Mouse (Mus musculus) liver, embryonic 14.5 days (tissue): ENCODE results near the gene Frmd8. TPM values are rescaled to one million over a fixed set of nuclear protein-coding genes. Genes with fewer than 3 reads are reported as not detected.

ENCODE experiments used
- ATAC-seq: fragments of 200-750 bp; cut with Nextera tagmentation; 2 replicates; pipeline ENCODE4 v1.8.0; 2017; ENCODE audit warnings: moderate number of reproducible peaks, mild to moderate bottlenecking, moderate library complexity; ENCODE audit not compliant: insufficient read depth
- DNase-seq, 3 experiments: peaks; one replicate each; pipeline ENCODE4 v3.0.0-alpha.2; 2012 to 2013; ENCODE audit warnings: low read depth in 3 of 3, low spot score in 3 of 3
- H3K27ac ChIP-seq: fragments of 300-500 bp; sonication (generic); 2 replicates; pipeline ENCODE4 v1.5.1; 2014; ENCODE audit warnings: moderate library complexity, mild to moderate bottlenecking, control low read depth, inconsistent platforms
- H3K27me3 ChIP-seq: fragments of 300-500 bp; sonication (generic); 2 replicates; pipeline ENCODE4 v1.6.1; 2014; ENCODE audit warnings: mild to moderate bottlenecking, low read length, moderate library complexity; ENCODE audit not compliant: control insufficient read depth, insufficient read depth
- H3K36me3 ChIP-seq: fragments of 300-500 bp; sonication (generic); replicated peaks from 2 replicates; pipeline ENCODE4 v1.6.1; 2014; ENCODE audit warnings: low read depth; ENCODE audit not compliant: control insufficient read depth, insufficient read depth
- H3K4me1 ChIP-seq, 2 experiments: fragments of 200-500 bp in 1 of 2; fragments of 300-500 bp in 1 of 2; sonication (generic) in 1 of 2; replicated peaks; 2 replicates each; pipeline ENCODE4 v1.6.1; 2012 to 2014; ENCODE audit warnings: antibody characterized with exemption in 1 of 2, inconsistent platforms in 1 of 2, low read length in 1 of 2; ENCODE audit not compliant: control insufficient read depth in 2 of 2, insufficient read depth in 2 of 2
- H3K4me2 ChIP-seq: fragments of 300-500 bp; sonication (generic); 2 replicates; pipeline ENCODE4 v1.6.1; 2014; ENCODE audit warnings: low read depth, mild to moderate bottlenecking, control low read depth, moderate library complexity
- H3K4me3 ChIP-seq, 2 experiments: fragments of 200-500 bp in 1 of 2; fragments of 300-500 bp in 1 of 2; sonication (generic) in 1 of 2; 2 replicates each; pipeline ENCODE4 v1.5.1; 2012 to 2014; ENCODE audit warnings: low read depth in 2 of 2, low read length in 2 of 2, mild to moderate bottlenecking in 2 of 2, control low read depth in 1 of 2, inconsistent platforms in 1 of 2, moderate library complexity in 1 of 2; ENCODE audit not compliant: insufficient read depth in 1 of 2
- H3K9ac ChIP-seq: fragments of 300-500 bp; sonication (generic); replicated peaks from 2 replicates; pipeline ENCODE4 v1.6.1; 2014; ENCODE audit warnings: mild to moderate bottlenecking, control low read depth, moderate library complexity
- H3K9me3 ChIP-seq: fragments of 300-500 bp; sonication (generic); 2 replicates; pipeline ENCODE4 v1.6.1; 2016; ENCODE audit warnings: low read length, mixed read lengths; ENCODE audit not compliant: control insufficient read depth
- CTCF ChIP-seq: IDR thresholded peaks from 2 replicates; pipeline ENCODE4 v1.5.1; 2016; ENCODE audit warnings: antibody characterized with exemption, low read depth, control low read depth
- EP300 ChIP-seq: IDR thresholded peaks from 2 replicates; pipeline ENCODE4 v1.6.1; 2016; ENCODE audit warnings: antibody characterized with exemption, low read depth
- WGBS: fragments of 180-500 bp; shearing (Covaris S2); extraction: QIAGEN DNeasy Blood & Tissue Kit; methylation state at CpG from one replicate; pipeline ENCODE4 v1.1.7; 2014; ENCODE audit not compliant: insufficient replicate concordance; 5-methylcytosine and 5-hydroxymethylcytosine counted together
- polyA plus RNA-seq, 2 experiments: library from polyadenylated mRNA; depleted of rRNA in 1 of 2; stranded (reverse) in 1 of 2; unstranded in 1 of 2; fragments of >200 nt; fragmentation: Nextera tagmentation in 1 of 2; extraction: Ambion mirVana in 1 of 2; gene quantifications; 2 replicates each; pipeline versions ENCODE4 v1.2.1 to v1.2.3; 2012 to 2014

Frmd8 gene
- polyA plus RNA-seq, 2 experiments: 6.6 to 6.7 TPM

DNA sequence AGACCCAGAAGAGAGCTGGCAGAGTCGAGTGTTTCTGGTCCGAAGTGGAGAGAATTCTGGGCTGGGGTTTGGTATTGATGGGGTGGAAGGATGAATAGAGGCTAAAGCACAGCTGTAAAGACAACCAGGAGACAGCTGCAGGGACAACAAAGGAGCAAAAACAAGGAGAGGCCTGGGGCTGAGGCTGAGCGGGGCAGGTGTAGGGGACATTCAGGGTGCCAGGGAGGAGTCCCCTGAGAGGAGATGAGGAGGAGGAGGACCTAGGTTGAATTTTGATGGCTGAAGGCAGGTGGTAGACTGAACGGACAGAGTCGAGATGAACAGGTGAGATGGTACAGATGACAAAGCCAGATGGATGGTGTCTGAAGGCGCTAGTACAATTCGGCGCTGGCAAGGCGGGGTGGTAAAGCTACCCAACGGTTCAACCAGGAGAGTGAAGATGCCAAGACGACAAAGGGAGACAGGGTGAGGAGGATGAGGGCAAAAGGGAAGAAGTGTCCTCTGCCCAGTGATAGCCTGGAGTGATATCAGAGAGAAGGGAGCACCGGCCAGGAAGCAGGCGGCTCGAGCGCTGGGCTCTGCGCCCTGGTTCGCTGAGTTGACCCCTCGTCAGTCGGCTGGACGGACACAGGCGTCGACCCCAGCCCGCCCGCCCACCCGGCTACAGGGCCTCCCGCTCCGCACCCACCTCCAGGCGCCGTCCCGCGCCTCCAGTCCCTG lies 18.4 kb upstream of the Frmd8 start:
- no peak for DNase-seq
- peak; percentile 49; the same call in 1 of the 2 replicates for ATAC-seq
- Histone ChIP-seq H3K36me3 (peaks cover 15% of the 10 kb centered on the region), H3K4me3 (peak overlapping the region; percentile 76 to 82), H3K4me2 (peak overlapping the region; percentile 95), H3K9me3 (no peaks in the 10 kb centered on the region), H3K27me3 (no peaks in the 10 kb centered on the region), H3K4me1 (peaks cover 4 to 13% of the 10 kb centered on the region in 2 experiments; a peak in 3 of 4 replicates), H3K9ac (peak overlapping the region; percentile 87), H3K27ac (peak overlapping the region; percentile 64)
- 12% methylated on average over 31 of the region's 31 CpGs for WGBS
- TF ChIP-seq EP300 (no peak), CTCF (no peak)

- WGBS: 95% methylated on average over 13 of the region's 13 CpGs
- Histone ChIP-seq H3K4me2 (peak overlapping the region; percentile 95), H3K27me3 (no peaks in the 10 kb centered on the region), H3K9ac (peak overlapping the region; percentile 87; the same call in 1 of the 2 replicates), H3K27ac (no peak overlapping the region), H3K36me3 (peaks cover 11% of the 10 kb centered on the region), H3K4me1 (peaks cover 4 to 13% of the 10 kb centered on the region in 2 experiments; a peak in 3 of 4 replicates), H3K9me3 (no peaks in the 10 kb centered on the region), H3K4me3 (peak overlapping the region in 1 of 2 experiments; percentile 82; a peak in 2 of 4 replicates)
- ATAC-seq (no peak), DNase-seq (no peak)
- TF ChIP-seq EP300 (no peak), CTCF (no peak)
Observed at GRCm38 (mm10) chr19:5892735-5893134, 17.7 kb upstream of the Frmd8 start.

DNA sequence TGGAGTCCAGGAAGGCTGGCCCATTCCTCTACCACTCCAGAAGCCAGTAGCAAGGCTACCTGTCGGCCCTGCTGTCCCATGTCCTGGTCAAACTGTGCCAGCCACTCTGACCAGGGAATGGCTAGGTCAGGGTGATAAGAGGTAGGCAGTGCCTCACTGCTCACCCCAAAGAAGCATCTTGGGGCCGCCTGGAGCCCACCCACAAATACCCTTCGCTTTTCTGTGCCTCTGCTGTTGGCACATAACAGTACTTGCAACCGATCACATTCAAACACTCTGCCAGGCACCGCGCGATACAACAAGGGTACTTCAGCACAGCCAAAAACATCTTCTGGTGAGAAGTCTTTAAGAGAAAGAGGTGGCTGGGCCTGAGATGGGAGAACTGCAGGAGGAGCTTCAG lies 17.2 kb upstream of the Frmd8 start:
- no peaks in the 10 kb centered on the region for H3K27me3 ChIP-seq

DNA sequence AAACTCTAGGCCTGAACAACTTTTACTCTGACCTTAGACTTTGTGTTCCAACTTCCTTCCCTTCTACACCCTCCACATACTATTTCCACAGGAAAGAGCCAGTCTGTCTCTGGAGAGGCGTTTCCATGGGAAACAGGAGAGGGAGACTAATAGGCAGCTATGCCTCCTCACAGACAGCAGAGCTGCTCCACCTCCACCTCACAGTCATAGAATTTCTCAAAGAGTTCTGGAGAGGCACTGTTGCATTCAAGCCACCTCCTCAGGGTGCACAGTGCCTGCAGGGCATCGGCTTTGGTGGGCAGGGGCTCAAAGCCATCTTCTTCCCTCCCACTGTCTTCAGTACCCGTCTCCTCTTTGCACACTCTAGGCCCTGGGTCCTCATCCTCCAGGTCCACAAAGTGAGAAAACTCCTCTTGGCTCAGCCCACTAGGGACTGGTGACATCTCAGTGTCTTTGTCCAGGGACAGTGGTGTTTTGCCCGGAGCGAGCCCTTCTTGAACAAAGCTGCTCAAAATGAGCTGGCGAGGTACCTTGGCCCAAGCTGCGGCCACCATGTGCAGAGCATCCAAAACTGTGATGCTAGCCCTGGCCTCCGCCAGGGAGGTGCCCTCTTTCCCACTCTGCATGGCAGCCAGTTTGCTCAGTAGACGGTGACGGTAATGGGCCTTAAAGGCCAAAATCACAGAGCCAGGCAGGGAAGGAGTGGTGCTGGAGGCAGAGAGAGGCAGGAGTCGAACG lies 16.6 kb upstream of the Frmd8 start:
- Histone ChIP-seq H3K9me3 (no peaks in the 10 kb centered on the region), H3K27ac (no peak overlapping the region), H3K36me3 (peaks cover 9% of the 10 kb centered on the region), H3K4me1 (peaks cover 4 to 13% of the 10 kb centered on the region in 2 experiments), H3K4me2 (no peak overlapping the region), H3K9ac (no peak overlapping the region), H3K27me3 (no peaks in the 10 kb centered on the region), H3K4me3 (no peak overlapping the region)
- DNase-seq (no peak), ATAC-seq (no peak)
- 83% methylated on average over 12 of the region's 12 CpGs for WGBS
- TF ChIP-seq CTCF: no peak
- TF ChIP-seq EP300: no peak

More for the DNA sequence above, 17.2 kb upstream of the Frmd8 start:
- WGBS: 88% methylated on average over 7 of the region's 7 CpGs
- peaks cover 11% of the 10 kb centered on the region for H3K36me3 ChIP-seq
- H3K4me3 ChIP-seq: no peak overlapping the region
- H3K4me1 ChIP-seq: peaks cover 4 to 13% of the 10 kb centered on the region in 2 experiments
- TF ChIP-seq CTCF (no peak), EP300 (no peak)
- no peak for ATAC-seq
- no peak overlapping the region for H3K27ac ChIP-seq
- no peaks in the 10 kb centered on the region for H3K9me3 ChIP-seq
- H3K9ac ChIP-seq: no peak overlapping the region
- no peak for DNase-seq
- H3K4me2 ChIP-seq: no peak overlapping the region

DNA sequence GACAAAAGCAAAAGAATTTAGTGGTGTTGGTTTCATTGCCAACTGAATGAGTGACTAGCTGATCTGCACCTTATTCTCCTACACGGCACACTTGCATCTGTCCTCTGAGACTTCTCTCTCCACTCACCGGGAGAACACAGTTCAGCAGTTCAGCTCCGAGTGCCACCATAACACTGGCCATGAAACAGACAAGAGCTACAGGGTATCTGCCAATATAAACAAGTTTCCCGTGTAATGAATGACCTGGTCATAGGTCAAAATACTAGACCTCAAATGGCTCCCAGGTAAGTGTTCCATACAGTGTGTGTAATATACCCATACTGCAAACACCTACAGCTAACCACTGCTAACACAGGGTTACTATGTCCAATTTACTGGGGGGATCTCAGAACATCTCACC lies 14.1 kb upstream of the Frmd8 start:
- DNase-seq (no peak), ATAC-seq (no peak)
- TF ChIP-seq CTCF: no peak
- no peak for TF ChIP-seq EP300
- Histone ChIP-seq H3K9me3 (no peaks in the 10 kb centered on the region), H3K27ac (no peak overlapping the region), H3K27me3 (no peaks in the 10 kb centered on the region), H3K4me2 (no peak overlapping the region), H3K4me1 (peaks cover 6 to 17% of the 10 kb centered on the region in 2 experiments), H3K36me3 (no peaks in the 10 kb centered on the region; the same call in 1 of the 2 replicates), H3K9ac (no peak overlapping the region), H3K4me3 (no peak overlapping the region)
- 64% methylated on average over 4 of the region's 4 CpGs for WGBS
